Mouse (Mus musculus): ENCODE results near the gene Wrnip1.
A peak's percentile ranks its signal among the peaks of the same experiment; 100 is the strongest.
"Not testable (repeated sequence)": the region's sequence is repeated elsewhere in the genome, so short reads cannot be mapped to it uniquely, and the experiment has no call there.

Wrnip1 gene

DNA sequence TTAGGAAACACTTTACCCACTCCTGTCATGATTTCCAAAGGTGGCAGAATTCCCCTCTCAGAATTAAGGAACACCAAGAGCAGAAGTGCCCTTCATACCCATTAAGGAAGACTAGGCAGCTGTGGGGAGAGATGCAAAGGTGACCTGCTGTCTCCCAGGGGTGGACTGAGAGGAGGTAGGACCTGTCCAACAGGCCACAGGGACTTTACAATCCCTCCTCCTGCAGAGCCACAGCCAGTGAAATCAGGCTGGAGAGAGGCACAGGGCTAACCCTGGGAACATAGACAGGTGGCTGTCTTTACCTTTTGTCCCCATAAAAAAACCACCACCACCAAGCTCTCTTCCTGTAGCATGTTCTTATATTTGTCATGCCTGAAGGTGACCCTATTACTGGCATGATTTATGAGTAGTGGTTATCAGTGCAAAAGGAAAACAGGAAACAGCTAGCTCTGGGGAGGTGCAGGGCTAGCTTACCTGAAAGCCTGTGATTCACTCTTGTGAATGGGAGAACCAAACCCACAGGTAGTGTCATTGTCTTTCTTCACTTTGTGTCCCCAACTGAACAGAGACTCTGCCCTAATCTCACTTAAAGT is 47.8 kb downstream of the Wrnip1 start:
- no peak for DNase-seq (ENCODE audit: extremely low read depth, insufficient read length, low spot score)

DNA sequence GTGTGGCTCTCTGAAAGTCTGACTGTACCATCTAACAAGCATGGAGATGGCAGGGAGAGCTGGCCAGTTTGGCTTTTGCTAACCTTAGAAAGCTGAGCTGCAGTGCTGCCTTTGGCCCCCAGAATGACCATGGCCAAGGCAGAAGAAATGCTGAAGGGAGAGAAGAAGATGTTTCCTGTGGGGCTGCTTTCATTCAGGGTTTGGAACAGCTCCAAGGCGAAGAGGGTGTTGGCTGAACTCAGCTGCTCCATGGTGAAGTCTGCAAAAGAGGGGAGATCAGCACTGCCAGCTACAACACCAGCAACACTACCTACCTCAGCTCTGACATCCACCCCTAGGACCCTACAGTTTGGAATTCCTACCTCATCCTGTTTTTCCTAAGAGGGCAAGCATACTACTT is 48.3 kb downstream of the Wrnip1 start:
- DNase-seq (ENCODE audit: extremely low read depth, insufficient read length, low spot score) = no peak

- no peak for DNase-seq (ENCODE audit: extremely low read depth, insufficient read length, low spot score)
Observed at GRCm38 (mm10) chr13:32850668-32851404, 49.0 kb downstream of the Wrnip1 start, which contains the start of gene Serpinb1a. Serpinb1a (minus strand) TSS chr13:32851185.

DNA sequence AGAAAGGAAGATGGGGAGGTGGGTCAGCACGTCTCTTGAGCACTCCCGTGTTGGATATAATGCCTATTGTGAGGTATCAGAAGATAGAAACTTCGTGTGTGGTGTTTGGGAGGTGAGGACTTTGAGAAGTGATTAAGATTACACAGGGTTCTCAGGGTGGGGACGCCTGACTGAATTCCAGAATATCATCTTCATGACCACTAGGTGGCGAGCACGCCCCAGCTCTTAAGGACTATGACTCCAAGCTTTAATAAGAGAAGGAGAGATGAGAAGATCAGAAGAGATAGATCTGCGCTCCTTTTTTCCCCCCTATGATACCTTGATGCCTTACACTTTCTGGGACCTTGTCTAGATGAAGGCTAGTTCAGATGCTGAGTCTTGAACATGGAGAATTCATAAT is 50.1 kb downstream of the Wrnip1 start:
- no peak for DNase-seq (ENCODE audit: extremely low read depth, insufficient read length, low spot score)

DNA sequence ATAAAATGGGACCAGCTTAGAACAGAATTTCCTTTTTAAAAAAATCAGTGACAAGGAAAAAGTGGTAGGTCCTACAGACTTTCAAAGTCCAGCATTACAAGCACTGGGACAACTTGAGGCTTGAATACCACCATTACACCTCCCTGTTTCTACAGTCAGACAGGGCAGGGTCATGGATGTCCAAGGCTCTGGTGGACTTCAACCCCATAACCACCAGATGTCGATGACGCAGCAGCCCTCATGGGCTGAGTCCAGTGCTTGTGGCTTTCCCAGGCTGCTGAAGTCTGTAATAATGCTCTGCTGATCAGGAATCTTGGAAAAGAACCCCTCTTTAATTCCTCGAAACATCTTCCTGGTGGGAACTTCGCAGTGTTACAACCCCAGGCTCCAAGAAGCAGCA is 50.7 kb downstream of the Wrnip1 start:
- no peak for DNase-seq (ENCODE audit: extremely low read depth, insufficient read length, low spot score)

GRCm38 (mm10) chr13:32853073-32853472 is 51.2 kb downstream of the Wrnip1 start:
- DNase-seq (ENCODE audit: extremely low read depth, insufficient read length, low spot score) = no peak

GRCm38 (mm10) chr13:32860821-32861220 is 59.0 kb downstream of the Wrnip1 start:
- DNase-seq (ENCODE audit: extremely low read depth, insufficient read length, low spot score) = no peak

DNA sequence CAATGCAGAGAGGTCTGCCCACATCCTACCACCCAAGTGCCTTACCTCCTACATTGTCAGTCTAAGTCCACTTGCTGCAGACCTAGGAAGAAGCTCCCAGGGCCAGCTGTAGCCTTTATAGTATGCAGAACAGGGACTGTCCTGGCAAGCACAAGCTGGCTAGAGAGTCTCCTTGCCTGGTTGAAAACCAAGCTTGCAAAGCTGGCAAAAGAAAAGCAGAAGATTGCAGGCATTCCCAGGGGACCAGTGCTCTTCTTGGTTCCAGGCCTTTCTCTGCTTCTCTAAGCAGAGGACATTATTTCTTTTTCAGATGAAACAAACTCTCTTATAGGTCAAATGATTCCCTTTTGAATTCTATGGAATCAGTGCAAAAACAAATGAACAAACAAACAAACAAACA is 61.6 kb downstream of the Wrnip1 start:
- DNase-seq (ENCODE audit: extremely low read depth, insufficient read length, low spot score) = no peak

DNA sequence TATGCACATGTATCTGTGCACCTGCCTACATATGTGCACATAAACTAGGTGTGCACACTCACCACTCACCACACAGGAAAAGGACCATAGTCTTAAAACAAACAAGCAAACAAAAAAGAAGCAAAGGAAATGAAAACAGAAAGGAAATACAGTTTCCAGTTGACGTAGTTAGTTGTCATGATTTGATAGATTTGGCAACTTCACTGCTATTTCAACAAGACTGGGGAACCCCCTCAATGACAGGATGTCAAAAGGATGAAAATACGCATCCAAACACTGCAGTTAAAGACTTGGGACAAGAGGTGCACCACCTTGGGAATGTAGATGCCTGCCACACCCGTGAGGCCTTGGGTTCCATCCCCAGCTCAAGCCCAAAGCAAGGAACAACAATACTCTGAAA is 62.7 kb downstream of the Wrnip1 start:
- DNase-seq (ENCODE audit: extremely low read depth, insufficient read length, low spot score) = not testable (repeated sequence)

GRCm38 (mm10) chr13:32865591-32865990 is 63.8 kb downstream of the Wrnip1 start:
- DNase-seq (ENCODE audit: extremely low read depth, insufficient read length, low spot score) = no peak

GRCm38 (mm10) chr13:32866484-32866883 is 64.6 kb downstream of the Wrnip1 start:
- peak; percentile 30 for DNase-seq (ENCODE audit: extremely low read depth, insufficient read length, low spot score)

GRCm38 (mm10) chr13:32867030-32867429 is 65.2 kb downstream of the Wrnip1 start:
- DNase-seq (ENCODE audit: extremely low read depth, insufficient read length, low spot score) = no peak

DNA sequence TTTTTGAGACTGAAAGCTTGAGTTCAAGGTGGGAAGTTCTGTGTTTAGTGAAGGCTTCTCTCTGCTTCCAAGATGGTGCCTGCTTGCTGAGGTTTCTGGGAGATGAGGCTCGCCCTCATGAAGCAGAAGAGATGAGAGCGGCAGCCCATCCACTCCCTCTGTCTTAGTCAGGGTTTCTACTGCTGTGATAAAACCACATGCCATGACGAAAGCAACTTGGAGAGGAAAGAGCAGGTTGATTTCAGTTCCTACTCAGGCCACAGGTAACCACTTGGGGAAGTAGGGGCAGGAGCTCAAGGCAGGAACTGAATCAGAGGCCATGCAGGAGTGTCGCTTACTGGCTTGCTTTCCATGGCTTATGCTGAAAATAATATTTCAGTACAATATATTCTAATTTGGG is 66.4 kb downstream of the Wrnip1 start:
- DNase-seq (ENCODE audit: extremely low read depth, insufficient read length, low spot score) = not testable (repeated sequence)

DNA sequence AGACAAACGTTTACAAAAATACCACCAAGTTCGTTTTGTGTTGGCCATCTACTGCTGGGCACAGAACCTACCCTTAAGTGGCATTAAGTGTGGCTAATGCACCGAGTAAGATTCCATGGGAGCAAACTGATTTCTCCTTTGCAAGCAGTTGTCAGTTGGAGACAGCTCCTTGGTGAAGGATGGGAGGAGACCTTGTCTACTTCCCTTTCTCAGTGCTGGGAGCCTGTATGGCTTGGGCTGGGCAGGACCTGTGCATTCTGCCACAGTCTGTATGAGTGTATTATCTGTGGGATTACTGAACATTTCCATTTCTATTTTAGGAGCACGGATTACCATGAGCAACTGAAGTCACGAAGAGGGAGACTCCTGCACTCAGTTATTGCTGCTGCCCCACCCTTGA is 67.0 kb downstream of the Wrnip1 start:
- DNase-seq (ENCODE audit: extremely low read depth, insufficient read length, low spot score) = no peak

Data from 3134 (cell line).